Mouse (Mus musculus) 416B (cell line): Measurements from ENCODE around the gene Col12a1.

Experiments used
- DNase-seq: peaks from one replicate; pipeline ENCODE4 v3.0.0; 2011; ENCODE audit warnings: low read depth

Col12a1 gene

DNA sequence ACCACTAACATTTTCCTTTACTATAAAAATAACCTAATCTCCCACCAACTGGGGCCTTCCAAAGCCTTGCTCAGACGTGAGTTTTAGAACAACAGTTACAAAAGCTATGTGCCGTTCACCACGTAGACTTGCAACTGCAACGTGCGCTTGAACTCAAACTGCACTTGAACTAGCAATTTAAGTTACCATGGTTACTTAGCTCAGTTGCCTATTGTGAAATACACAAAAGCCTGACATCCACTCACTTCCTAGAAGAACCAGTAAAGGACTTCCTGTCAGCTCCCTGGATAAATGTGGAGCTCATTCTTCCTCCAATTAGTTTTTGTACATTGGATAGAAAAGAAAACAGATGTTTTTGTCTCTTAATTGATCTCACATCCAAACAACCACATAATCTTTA is 112.9 kb downstream of the Col12a1 start:
- DNase-seq = no peak

DNA sequence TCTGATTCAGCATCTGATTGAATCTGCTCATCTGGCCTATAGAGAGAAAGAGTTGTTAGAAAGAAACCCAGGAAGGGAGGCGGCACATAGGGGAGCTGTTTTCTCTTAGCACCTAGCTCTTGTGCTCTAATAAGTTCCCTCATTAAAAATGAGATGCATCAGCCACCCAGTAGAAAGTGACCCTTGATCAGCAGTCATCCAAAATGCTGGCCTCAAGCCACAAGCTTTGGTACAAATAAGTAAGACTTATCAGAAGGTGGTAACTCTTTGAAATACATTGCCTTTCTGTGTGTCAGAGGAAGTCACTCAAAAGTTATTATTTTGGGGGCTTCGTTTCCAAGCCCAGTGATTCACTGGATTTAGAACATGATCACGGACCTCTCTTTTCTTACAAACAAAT is 114.1 kb downstream of the Col12a1 start:
- DNase-seq = no peak

DNA sequence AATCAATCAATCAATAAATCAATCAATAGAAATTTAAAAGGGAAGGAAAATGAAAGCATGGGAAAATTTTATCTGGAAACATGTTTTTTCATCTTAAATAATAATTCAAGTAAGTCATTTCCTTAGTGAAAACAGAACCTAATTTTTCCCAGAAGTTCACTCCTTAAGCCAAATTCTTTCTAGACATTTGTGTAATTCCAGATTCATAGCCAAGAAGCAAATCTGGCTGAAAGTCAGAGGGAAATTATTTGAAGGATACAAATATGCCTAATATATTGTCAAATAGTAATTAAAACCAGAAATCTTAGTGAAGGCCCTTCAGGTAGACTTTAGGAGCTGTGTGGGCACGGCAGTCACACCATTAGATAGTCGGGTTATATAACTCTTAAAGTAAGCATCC is 115.2 kb downstream of the Col12a1 start:
- DNase-seq = no peak

DNA sequence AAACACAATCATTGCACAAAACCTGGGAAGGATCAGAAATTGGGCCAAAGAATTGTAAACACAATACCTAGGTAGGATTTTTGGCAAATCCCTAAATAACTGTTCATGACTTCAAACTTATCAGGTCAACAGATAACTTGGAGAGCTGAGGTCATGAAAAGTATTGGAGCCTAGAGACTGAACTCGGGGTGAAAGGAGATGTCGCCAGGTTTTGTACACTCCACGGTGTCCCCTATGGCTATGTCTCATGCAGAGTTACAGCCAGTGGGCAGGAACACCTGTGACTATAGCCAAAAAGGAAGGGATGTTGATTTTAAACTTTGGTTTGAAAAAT is 118.4 kb downstream of the Col12a1 start:
- DNase-seq = no peak

DNA sequence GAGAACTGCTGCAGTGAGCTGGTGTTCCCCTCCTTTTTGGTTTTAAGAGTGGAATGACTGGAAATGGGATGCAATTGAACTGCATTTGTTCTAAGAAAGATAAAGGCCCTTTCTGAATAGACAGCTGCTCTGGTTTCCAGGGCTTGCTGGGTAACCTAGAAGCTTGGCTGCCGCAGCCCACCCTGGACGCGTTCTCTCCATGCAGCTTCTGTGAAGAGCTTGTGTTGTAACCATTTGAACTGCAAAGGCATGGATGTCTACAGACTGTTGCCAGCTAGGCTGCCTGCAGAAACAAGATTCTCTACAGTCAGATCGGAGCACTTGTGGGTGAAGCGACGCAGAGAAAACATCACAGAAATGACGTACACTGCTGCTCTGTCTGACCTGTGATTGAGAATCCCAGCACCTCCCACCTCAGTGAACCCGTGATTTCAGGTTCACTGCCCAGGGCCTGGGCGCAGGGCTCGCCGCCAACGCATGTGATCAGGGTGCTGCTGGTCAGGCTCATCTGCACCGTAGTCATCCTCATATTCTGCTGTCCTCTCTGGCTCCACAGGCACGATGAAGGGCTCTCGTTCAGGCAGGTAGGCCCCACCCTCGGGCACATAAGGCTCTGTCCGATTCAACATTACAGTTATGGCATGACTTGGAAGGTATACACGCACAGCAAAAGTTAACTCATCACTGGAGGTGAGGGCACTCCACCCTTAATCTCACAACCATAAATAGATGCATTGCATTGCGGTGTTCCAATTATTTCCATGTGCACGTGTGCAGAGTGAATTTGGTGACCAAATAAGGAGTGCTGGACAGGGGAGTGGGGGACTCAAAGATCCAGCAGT is 119.0 kb downstream of the Col12a1 start:
- DNase-seq = no peak

DNA sequence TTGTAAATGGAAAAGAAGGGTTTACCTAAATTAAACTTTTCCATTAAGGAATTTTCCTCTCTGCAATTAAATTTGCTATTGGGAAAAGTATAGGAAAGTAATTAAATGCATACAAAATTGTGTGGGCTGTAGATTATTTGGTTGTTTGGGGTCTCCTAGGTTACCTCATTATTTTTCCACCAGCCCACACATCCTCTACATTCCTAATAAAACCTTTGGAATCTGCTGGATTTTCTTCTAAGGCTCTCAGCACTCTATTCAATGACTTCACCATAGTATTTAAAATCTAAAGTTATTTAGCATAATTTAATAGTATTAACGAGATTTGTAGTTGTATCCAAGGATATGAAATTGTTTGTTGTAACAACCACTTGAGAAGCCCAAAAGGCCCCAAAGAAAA is 120.1 kb downstream of the Col12a1 start:
- no peak for DNase-seq

DNA sequence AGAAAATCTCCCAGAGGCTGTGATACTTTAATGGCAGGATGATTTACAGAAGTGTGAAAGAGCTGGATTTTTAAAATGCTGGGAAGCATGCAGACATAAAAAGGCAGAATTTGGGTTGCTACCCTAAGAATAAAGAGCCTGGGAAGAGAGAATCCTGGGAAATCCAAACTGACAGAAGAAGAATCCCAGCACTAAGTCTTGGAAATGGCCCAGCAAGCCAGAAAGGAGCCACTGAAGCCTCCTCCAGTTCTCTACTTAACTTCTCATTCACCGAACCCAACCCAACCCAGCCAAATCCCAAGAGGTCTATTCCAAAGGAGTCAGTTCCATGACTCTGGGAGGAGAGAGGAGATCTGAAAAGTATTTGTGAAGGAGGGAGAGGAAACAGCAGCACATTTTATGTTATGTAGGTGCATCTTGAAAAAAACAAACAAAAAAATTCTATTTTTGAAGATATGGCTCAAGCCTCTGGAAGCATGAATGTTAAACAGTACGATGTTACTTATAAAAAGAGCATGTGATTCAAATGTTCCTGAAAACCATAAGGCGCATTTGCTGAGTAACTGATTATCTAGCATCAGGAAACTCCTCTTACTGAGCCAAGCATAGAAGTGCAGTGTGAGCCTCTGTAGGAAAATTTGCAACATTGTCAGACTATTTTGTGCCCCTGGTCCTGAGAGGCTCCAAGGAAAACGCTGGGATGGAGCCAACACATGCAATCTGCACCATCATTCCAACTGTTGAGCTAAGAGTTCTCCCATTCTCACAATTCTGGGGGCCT is 132.0 kb downstream of the Col12a1 start:
- DNase-seq = no peak

DNA sequence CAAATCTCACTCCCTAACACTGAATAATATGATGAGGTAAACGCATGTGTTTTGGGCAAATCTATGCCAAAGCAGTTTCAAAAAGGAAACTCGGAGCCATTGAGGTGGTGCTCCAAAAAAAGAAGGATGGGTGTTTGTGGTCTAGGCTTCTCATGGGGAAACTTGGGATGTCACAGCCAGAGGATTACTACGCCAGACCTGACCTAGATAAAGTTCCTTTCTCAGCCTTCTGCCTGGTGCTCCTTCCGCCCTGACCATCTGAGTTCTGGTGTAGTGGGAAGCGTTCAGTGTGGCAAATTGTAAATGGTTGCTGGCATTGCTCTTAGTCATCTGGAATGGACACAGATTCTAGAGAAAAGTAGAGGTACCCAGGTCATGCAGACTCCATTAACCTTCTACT is 151.8 kb downstream of the Col12a1 start:
- DNase-seq = no peak

DNA sequence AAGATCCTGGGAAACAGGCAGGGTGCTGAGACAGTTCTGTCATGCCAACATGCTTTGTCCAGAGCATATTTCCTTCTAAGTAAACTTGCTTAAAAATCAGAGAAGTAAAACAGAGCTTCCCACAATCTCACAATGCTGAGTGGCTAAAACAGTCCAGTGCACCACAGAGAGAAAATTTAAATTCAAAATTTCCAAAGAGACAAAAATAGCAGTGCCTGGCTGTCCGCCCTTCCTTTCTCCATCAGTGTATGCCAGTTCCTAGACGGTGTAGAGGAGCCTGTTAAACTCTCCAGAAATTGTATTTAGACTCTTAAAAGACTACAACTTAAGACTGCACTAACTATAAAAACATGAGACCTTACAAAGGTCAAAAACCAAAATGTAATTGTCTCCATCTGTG is 165.3 kb downstream of the Col12a1 start:
- no peak for DNase-seq
